Mouse (Mus musculus): Measurements from ENCODE around the gene Zfp981. TPM values are rescaled to one million over a fixed set of nuclear protein-coding genes. Genes with fewer than 3 reads are reported as not detected.
"Not testable (repeated sequence)": the region's sequence is repeated elsewhere in the genome, so short reads cannot be mapped to it uniquely, and the experiment has no call there.

The Zfp981 gene
- polyA plus RNA-seq, 1 experiment from 2014 or later = 0.14 TPM

GRCm38 (mm10) chr4:146511871-146512270 lies 10.0 kb downstream of the Zfp981 start:
- not testable (repeated sequence) for H3K27ac ChIP-seq (replicated peaks in 1 of 2; ENCODE audit: control insufficient read depth in 1 of 2, insufficient read depth in 1 of 2, low read depth in 2 of 2, low read length in 2 of 2); ATAC-seq (ENCODE audit: insufficient number of reproducible peaks, insufficient read depth, low FRiP score, low read depth); H3K4me2 ChIP-seq (ENCODE audit: low read length); H3K4me1 ChIP-seq (ENCODE audit: control insufficient read depth in 2 of 2, insufficient read depth in 2 of 2, low read length in 2 of 2); H3K9ac ChIP-seq (ENCODE audit: low read length); H3K27me3 ChIP-seq (ENCODE audit: control insufficient read depth, insufficient read depth, low read length); H3K36me3 ChIP-seq (ENCODE audit: control insufficient read depth, insufficient read depth, low read length); H3K4me3 ChIP-seq (ENCODE audit: control insufficient read depth in 1 of 2, insufficient read depth in 1 of 2, low read depth in 1 of 2, low read length in 2 of 2)
- peaks cover 31% of the 10 kb centered on the region for H3K9me3 ChIP-seq (ENCODE audit: control insufficient read depth, low read length)

GRCm38 (mm10) chr4:146516474-146516873 lies 14.6 kb downstream of the Zfp981 start:
- no peak overlapping the region for H3K4me2 ChIP-seq (ENCODE audit: low read length)
- H3K36me3 ChIP-seq (ENCODE audit: control insufficient read depth, insufficient read depth, low read length) = no peaks in the 10 kb centered on the region
- H3K4me3 ChIP-seq (ENCODE audit: control insufficient read depth in 1 of 2, insufficient read depth in 1 of 2, low read depth in 1 of 2, low read length in 2 of 2) = no peak overlapping the region
- H3K27me3 ChIP-seq (ENCODE audit: control insufficient read depth, insufficient read depth, low read length) = no peaks in the 10 kb centered on the region
- H3K9ac ChIP-seq (ENCODE audit: low read length) = no peak overlapping the region
- no peak overlapping the region for H3K27ac ChIP-seq (replicated peaks in 1 of 2; ENCODE audit: control insufficient read depth in 1 of 2, insufficient read depth in 1 of 2, low read depth in 2 of 2, low read length in 2 of 2)
- no peak for ATAC-seq (ENCODE audit: insufficient number of reproducible peaks, insufficient read depth, low FRiP score, low read depth)
- H3K9me3 ChIP-seq (ENCODE audit: control insufficient read depth, low read length) = peaks cover 65% of the 10 kb centered on the region
- 36% methylated on average over 1 of the region's 1 CpGs for WGBS
- no peaks in the 10 kb centered on the region for H3K4me1 ChIP-seq (ENCODE audit: control insufficient read depth in 2 of 2, insufficient read depth in 2 of 2, low read length in 2 of 2)

GRCm38 (mm10) chr4:146517150-146517549 lies 15.3 kb downstream of the Zfp981 start:
- not testable (repeated sequence) for H3K36me3 ChIP-seq (ENCODE audit: control insufficient read depth, insufficient read depth, low read length); H3K9ac ChIP-seq (ENCODE audit: low read length); H3K27ac ChIP-seq (replicated peaks in 1 of 2; ENCODE audit: control insufficient read depth in 1 of 2, insufficient read depth in 1 of 2, low read depth in 2 of 2, low read length in 2 of 2); H3K4me1 ChIP-seq (ENCODE audit: control insufficient read depth in 2 of 2, insufficient read depth in 2 of 2, low read length in 2 of 2); H3K4me3 ChIP-seq (ENCODE audit: control insufficient read depth in 1 of 2, insufficient read depth in 1 of 2, low read depth in 1 of 2, low read length in 2 of 2); H3K4me2 ChIP-seq (ENCODE audit: low read length); ATAC-seq (ENCODE audit: insufficient number of reproducible peaks, insufficient read depth, low FRiP score, low read depth); H3K27me3 ChIP-seq (ENCODE audit: control insufficient read depth, insufficient read depth, low read length)
- WGBS = 54% methylated on average over 2 of the region's 2 CpGs
- H3K9me3 ChIP-seq (ENCODE audit: control insufficient read depth, low read length) = peaks cover 67% of the 10 kb centered on the region

GRCm38 (mm10) chr4:146520723-146521122 lies 18.9 kb downstream of the Zfp981 start:
- Histone ChIP-seq H3K4me2 (ENCODE audit: low read length) (no peak overlapping the region), H3K27me3 (ENCODE audit: control insufficient read depth, insufficient read depth, low read length) (no peaks in the 10 kb centered on the region), H3K27ac (replicated peaks in 1 of 2; ENCODE audit: control insufficient read depth in 1 of 2, insufficient read depth in 1 of 2, low read depth in 2 of 2, low read length in 2 of 2) (no peak overlapping the region), H3K36me3 (ENCODE audit: control insufficient read depth, insufficient read depth, low read length) (no peaks in the 10 kb centered on the region), H3K4me1 (ENCODE audit: control insufficient read depth in 2 of 2, insufficient read depth in 2 of 2, low read length in 2 of 2) (no peaks in the 10 kb centered on the region), H3K4me3 (ENCODE audit: control insufficient read depth in 1 of 2, insufficient read depth in 1 of 2, low read depth in 1 of 2, low read length in 2 of 2) (no peak overlapping the region), H3K9ac (ENCODE audit: low read length) (no peak overlapping the region), H3K9me3 (ENCODE audit: control insufficient read depth, low read length) (peaks cover 80% of the 10 kb centered on the region)
- 78% methylated on average over 2 of the region's 2 CpGs for WGBS
- 0 out of 2 replicates have a peak, but pooled peaks have one; percentile 48 for ATAC-seq (ENCODE audit: insufficient number of reproducible peaks, insufficient read depth, low FRiP score, low read depth)

GRCm38 (mm10) chr4:146534574-146534973 lies 32.7 kb downstream of the Zfp981 start:
- H3K27ac ChIP-seq (replicated peaks in 1 of 2; ENCODE audit: control insufficient read depth in 1 of 2, insufficient read depth in 1 of 2, low read depth in 2 of 2, low read length in 2 of 2) = no peak overlapping the region
- 78% methylated on average over 4 of the region's 4 CpGs for WGBS
- H3K4me1 ChIP-seq (ENCODE audit: control insufficient read depth in 2 of 2, insufficient read depth in 2 of 2, low read length in 2 of 2) = no peaks in the 10 kb centered on the region
- H3K9me3 ChIP-seq (ENCODE audit: control insufficient read depth, low read length) = peaks cover 62% of the 10 kb centered on the region
- ATAC-seq (ENCODE audit: insufficient number of reproducible peaks, insufficient read depth, low FRiP score, low read depth) = no peak
- no peak overlapping the region for H3K4me2 ChIP-seq (ENCODE audit: low read length)
- H3K4me3 ChIP-seq (ENCODE audit: control insufficient read depth in 1 of 2, insufficient read depth in 1 of 2, low read depth in 1 of 2, low read length in 2 of 2) = no peak overlapping the region
- H3K27me3 ChIP-seq (ENCODE audit: control insufficient read depth, insufficient read depth, low read length) = no peaks in the 10 kb centered on the region
- H3K36me3 ChIP-seq (ENCODE audit: control insufficient read depth, insufficient read depth, low read length) = no peaks in the 10 kb centered on the region
- no peak overlapping the region for H3K9ac ChIP-seq (ENCODE audit: low read length)

- Histone ChIP-seq H3K9me3 (ENCODE audit: control insufficient read depth, low read length) (peaks cover 61% of the 10 kb centered on the region), H3K27ac (replicated peaks in 1 of 2; ENCODE audit: control insufficient read depth in 1 of 2, insufficient read depth in 1 of 2, low read depth in 2 of 2, low read length in 2 of 2) (no peak overlapping the region), H3K4me3 (ENCODE audit: control insufficient read depth in 1 of 2, insufficient read depth in 1 of 2, low read depth in 1 of 2, low read length in 2 of 2) (no peak overlapping the region)
Measured at GRCm38 (mm10) chr4:146535883-146536282, 34.1 kb downstream of the Zfp981 start.

GRCm38 (mm10) chr4:146579905-146580873 lies 78.4 kb downstream of the Zfp981 start:
- ATAC-seq (ENCODE audit: insufficient number of reproducible peaks, insufficient read depth, low FRiP score, low read depth) = peak; percentile 66
- H3K9ac ChIP-seq (ENCODE audit: low read length); H3K36me3 ChIP-seq (ENCODE audit: control insufficient read depth, insufficient read depth, low read length); H3K27ac ChIP-seq (replicated peaks in 1 of 2; ENCODE audit: control insufficient read depth in 1 of 2, insufficient read depth in 1 of 2, low read depth in 2 of 2, low read length in 2 of 2); H3K27me3 ChIP-seq (ENCODE audit: control insufficient read depth, insufficient read depth, low read length); H3K9me3 ChIP-seq (ENCODE audit: control insufficient read depth, low read length); H3K4me3 ChIP-seq (ENCODE audit: control insufficient read depth in 1 of 2, insufficient read depth in 1 of 2, low read depth in 1 of 2, low read length in 2 of 2); H3K4me2 ChIP-seq (ENCODE audit: low read length); H3K4me1 ChIP-seq (ENCODE audit: control insufficient read depth in 2 of 2, insufficient read depth in 2 of 2, low read length in 2 of 2): not testable (repeated sequence)
- no CpG with 5 or more reads among the region's 111 CpGs for WGBS

More at GRCm38 (mm10) chr4:146535883-146536282, 34.1 kb downstream of the Zfp981 start:
- no peak overlapping the region for H3K9ac ChIP-seq (ENCODE audit: low read length)
- ATAC-seq (ENCODE audit: insufficient number of reproducible peaks, insufficient read depth, low FRiP score, low read depth) = no peak
- H3K4me1 ChIP-seq (ENCODE audit: control insufficient read depth in 2 of 2, insufficient read depth in 2 of 2, low read length in 2 of 2) = no peaks in the 10 kb centered on the region
- H3K27me3 ChIP-seq (ENCODE audit: control insufficient read depth, insufficient read depth, low read length) = no peaks in the 10 kb centered on the region
- no peak overlapping the region for H3K4me2 ChIP-seq (ENCODE audit: low read length)
- H3K36me3 ChIP-seq (ENCODE audit: control insufficient read depth, insufficient read depth, low read length) = no peaks in the 10 kb centered on the region

All from heart, embryonic 14.5 days (tissue).